Mouse (Mus musculus): ENCODE data around the gene Gpr180.

The Gpr180 gene

DNA sequence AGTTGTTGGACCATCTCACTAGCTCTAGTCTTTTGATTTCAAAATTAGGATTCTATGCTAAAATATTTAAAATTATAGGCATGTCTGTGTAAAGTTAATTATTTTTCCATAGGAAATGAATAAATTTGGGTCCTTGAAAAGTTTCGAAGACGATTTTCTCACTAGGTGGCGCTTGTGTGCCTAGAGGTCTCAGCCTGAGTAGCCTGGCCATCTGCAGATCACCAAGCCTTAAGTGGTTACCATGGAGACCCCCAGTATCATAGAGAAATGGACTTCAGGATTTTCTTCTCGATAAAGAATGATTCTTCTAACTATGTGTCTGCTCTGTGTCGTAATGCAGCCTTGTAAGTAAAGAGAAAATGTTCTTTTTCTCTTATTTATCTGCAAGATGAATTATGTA is 72.7 kb downstream of the Gpr180 start:
- no peak for DNase-seq

DNA sequence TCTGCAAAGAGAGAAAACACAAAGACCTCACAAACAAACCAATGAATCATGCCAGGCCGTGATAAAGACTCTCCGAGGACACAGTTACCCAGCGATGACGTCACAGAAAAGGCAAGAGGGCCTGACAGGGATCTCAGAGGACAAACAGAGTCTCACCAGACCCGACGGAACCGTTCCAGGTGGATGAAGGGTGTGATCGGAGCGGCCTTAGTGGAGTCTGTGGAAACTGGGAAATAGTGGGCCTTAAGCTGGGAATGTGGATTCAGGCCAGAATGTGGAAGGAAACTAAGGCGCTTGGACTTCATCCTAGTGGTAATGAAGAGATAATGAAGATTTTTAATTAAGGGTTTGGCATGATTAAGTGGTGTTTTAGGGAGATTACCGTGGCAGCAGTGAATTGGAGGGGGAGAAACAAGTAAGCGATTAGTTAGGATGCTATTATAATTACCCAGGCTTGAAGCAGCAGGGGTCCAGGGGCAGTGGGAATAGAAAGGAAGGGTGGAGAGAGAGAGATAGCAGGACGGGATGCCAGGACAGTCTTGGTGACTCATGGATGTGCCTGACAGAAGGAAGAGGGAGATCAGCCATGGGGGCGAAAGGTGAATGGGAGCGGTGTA is 75.3 kb downstream of the Gpr180 start:
- no peak for DNase-seq
